Mouse (Mus musculus): Measurements from ENCODE around the gene Scarb1. TPM values are rescaled to one million over a fixed set of nuclear protein-coding genes. Genes with fewer than 3 reads are reported as not detected.

The Scarb1 gene
- polyA plus RNA-seq, 1 experiment from 2014 or later: 74.3 TPM

DNA sequence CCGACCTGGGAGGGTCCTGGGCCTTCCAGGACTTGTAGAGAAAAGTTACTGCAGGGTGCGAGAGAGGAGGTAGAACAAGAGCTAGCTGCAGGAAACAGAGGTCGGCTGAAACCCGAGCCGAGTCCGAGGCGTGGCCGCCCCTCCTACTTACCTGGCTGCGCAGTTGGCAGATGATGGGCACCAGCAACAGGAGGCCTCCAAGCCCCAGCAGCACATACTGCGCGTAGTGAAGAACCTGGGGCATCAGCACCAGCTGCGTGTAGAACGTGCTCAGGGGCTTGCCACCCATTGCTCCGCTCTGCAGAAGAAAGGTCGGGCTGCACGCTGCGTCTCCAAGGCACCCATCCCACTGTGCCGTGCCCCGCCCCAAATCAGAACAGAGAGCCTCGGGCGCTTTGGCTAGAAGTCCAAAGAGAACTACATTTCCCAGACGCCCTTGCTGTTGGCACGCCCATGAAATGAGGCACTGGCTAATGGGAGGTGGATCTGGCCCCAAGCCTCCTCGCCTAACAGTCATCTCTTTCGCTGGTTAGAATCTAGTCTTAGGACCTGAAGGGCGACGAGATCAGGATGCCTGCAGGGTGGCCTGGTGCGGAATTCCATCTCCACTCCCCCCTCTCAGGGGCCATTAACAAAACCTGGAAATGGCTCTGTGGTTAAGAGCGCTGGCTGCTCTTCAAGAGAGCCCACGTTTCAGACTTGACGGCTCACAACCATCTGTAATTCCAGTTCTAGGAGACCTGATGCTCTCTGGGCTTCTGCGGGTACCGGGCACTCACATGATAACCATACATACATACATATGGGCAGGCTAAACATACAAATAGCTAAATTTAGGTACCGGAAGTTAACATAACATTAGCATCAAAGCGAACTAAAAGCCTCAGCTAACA, 56.9 kb downstream of the Scarb1 start:
- Histone ChIP-seq H3K36me3 (peaks cover 47% of the 10 kb centered on the region), H3K4me3 (peak overlapping the region; percentile 30), H3K27me3 (replicated peaks) (no peaks in the 10 kb centered on the region), H3K9ac (peak overlapping the region; percentile 50; the same call in 1 of the 2 replicates), H3K4me1 (replicated peaks) (peaks cover 18% of the 10 kb centered on the region), H3K4me2 (peak overlapping the region; percentile 62), H3K27ac (ENCODE audit: poor library complexity, severe bottlenecking) (0 out of 2 replicates have a peak overlapping the region, but pooled peaks have one; percentile 10), H3K9me3 (replicated peaks) (no peaks in the 10 kb centered on the region)
- ATAC-seq (ENCODE audit: insufficient number of reproducible peaks, low FRiP score): peak; percentile 54
- 21% methylated on average over 35 of the region's 35 CpGs for WGBS

GRCm38 (mm10) chr5:125279216-125279615, 61.7 kb downstream of the Scarb1 start:
- ATAC-seq (ENCODE audit: insufficient number of reproducible peaks, low FRiP score): no peak
- Histone ChIP-seq H3K36me3 (peaks cover 31% of the 10 kb centered on the region), H3K9ac (no peak overlapping the region), H3K4me2 (no peak overlapping the region), H3K4me1 (replicated peaks) (peaks cover 30% of the 10 kb centered on the region), H3K27ac (ENCODE audit: poor library complexity, severe bottlenecking) (no peak overlapping the region), H3K9me3 (replicated peaks) (no peaks in the 10 kb centered on the region), H3K4me3 (no peak overlapping the region), H3K27me3 (replicated peaks) (no peaks in the 10 kb centered on the region)
- 69% methylated on average over 7 of the region's 7 CpGs for WGBS

- WGBS: 30% methylated on average over 6 of the region's 6 CpGs
- ATAC-seq (ENCODE audit: insufficient number of reproducible peaks, low FRiP score): no peak
- Histone ChIP-seq H3K4me1 (replicated peaks) (peaks cover 26% of the 10 kb centered on the region), H3K4me2 (no peak overlapping the region), H3K9ac (no peak overlapping the region), H3K4me3 (no peak overlapping the region), H3K9me3 (replicated peaks) (no peaks in the 10 kb centered on the region), H3K27ac (ENCODE audit: poor library complexity, severe bottlenecking) (no peak overlapping the region), H3K36me3 (peaks cover 31% of the 10 kb centered on the region), H3K27me3 (replicated peaks) (no peaks in the 10 kb centered on the region)
Measured at GRCm38 (mm10) chr5:125278314-125278713, 62.6 kb downstream of the Scarb1 start.

GRCm38 (mm10) chr5:125277313-125277712, 63.6 kb downstream of the Scarb1 start:
- H3K9ac ChIP-seq: no peak overlapping the region
- H3K4me3 ChIP-seq: no peak overlapping the region
- peaks cover 26% of the 10 kb centered on the region for H3K36me3 ChIP-seq
- 86% methylated on average over 6 of the region's 6 CpGs for WGBS
- no peak overlapping the region for H3K4me2 ChIP-seq
- H3K9me3 ChIP-seq (replicated peaks): no peaks in the 10 kb centered on the region
- no peak overlapping the region for H3K27ac ChIP-seq (ENCODE audit: poor library complexity, severe bottlenecking)
- no peak for ATAC-seq (ENCODE audit: insufficient number of reproducible peaks, low FRiP score)
- no peaks in the 10 kb centered on the region for H3K27me3 ChIP-seq (replicated peaks)
- H3K4me1 ChIP-seq (replicated peaks): peaks cover 26% of the 10 kb centered on the region

DNA sequence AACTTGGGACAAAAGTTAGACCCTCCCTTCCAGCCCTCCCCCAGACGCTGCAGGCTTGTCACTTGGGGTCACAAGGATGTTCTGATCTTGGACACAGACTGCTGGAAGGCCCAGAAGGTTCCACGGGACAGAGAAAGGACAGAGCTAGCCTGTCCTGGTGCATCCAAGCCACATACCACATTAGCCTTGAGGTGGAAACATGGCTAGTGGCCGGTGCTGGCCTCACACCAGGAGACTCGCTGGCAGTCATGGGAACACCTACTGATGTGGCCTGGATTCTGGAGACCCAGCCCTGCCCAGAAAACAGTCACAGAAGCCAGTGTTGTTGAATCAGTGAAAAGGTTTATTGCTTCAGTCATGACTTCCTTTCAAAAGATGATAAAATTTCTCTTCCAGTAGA, 64.1 kb downstream of the Scarb1 start:
- H3K27ac ChIP-seq (ENCODE audit: poor library complexity, severe bottlenecking): no peak overlapping the region
- no peaks in the 10 kb centered on the region for H3K27me3 ChIP-seq (replicated peaks)
- ATAC-seq (ENCODE audit: insufficient number of reproducible peaks, low FRiP score): no peak
- 85% methylated on average over 4 of the region's 4 CpGs for WGBS
- no peaks in the 10 kb centered on the region for H3K9me3 ChIP-seq (replicated peaks)
- peaks cover 26% of the 10 kb centered on the region for H3K4me1 ChIP-seq (replicated peaks)
- H3K4me2 ChIP-seq: no peak overlapping the region
- H3K36me3 ChIP-seq: peaks cover 21% of the 10 kb centered on the region
- H3K9ac ChIP-seq: no peak overlapping the region
- H3K4me3 ChIP-seq: no peak overlapping the region

GRCm38 (mm10) chr5:125275315-125275714, 65.6 kb downstream of the Scarb1 start:
- Histone ChIP-seq H3K27ac (ENCODE audit: poor library complexity, severe bottlenecking) (peak overlapping the region; percentile 56), H3K4me1 (replicated peaks) (peaks cover 34% of the 10 kb centered on the region), H3K9ac (no peak overlapping the region; the same call in 1 of the 2 replicates), H3K9me3 (replicated peaks) (no peaks in the 10 kb centered on the region), H3K27me3 (replicated peaks) (no peaks in the 10 kb centered on the region), H3K4me3 (no peak overlapping the region), H3K4me2 (no peak overlapping the region), H3K36me3 (peaks cover 13% of the 10 kb centered on the region)
- 58% methylated on average over 8 of the region's 8 CpGs for WGBS
- no peak for ATAC-seq (ENCODE audit: insufficient number of reproducible peaks, low FRiP score)

- no peaks in the 10 kb centered on the region for H3K9me3 ChIP-seq (replicated peaks)
- H3K4me3 ChIP-seq: no peak overlapping the region
- WGBS: 94% methylated on average over 3 of the region's 3 CpGs
- H3K4me2 ChIP-seq: no peak overlapping the region
- no peak for ATAC-seq (ENCODE audit: insufficient number of reproducible peaks, low FRiP score)
- H3K9ac ChIP-seq: no peak overlapping the region
- H3K36me3 ChIP-seq: peaks cover 13% of the 10 kb centered on the region
- no peaks in the 10 kb centered on the region for H3K27me3 ChIP-seq (replicated peaks)
- H3K4me1 ChIP-seq (replicated peaks): peaks cover 29% of the 10 kb centered on the region
- peak overlapping the region; percentile 84; the same call in 1 of the 2 replicates for H3K27ac ChIP-seq (ENCODE audit: poor library complexity, severe bottlenecking)
Measured at GRCm38 (mm10) chr5:125274773-125275172, 66.1 kb downstream of the Scarb1 start.

- Histone ChIP-seq H3K36me3 (peaks cover 13% of the 10 kb centered on the region), H3K4me3 (0 out of 2 replicates have a peak overlapping the region, but pooled peaks have one; percentile 1), H3K27ac (ENCODE audit: poor library complexity, severe bottlenecking) (peak overlapping the region; percentile 84), H3K27me3 (replicated peaks) (no peaks in the 10 kb centered on the region), H3K4me1 (replicated peaks) (peaks cover 26% of the 10 kb centered on the region), H3K4me2 (peak overlapping the region; percentile 11), H3K9me3 (replicated peaks) (no peaks in the 10 kb centered on the region), H3K9ac (no peak overlapping the region)
- ATAC-seq (ENCODE audit: insufficient number of reproducible peaks, low FRiP score): no peak
- WGBS: 64% methylated on average over 2 of the region's 2 CpGs
Measured at GRCm38 (mm10) chr5:125274182-125274581, 66.7 kb downstream of the Scarb1 start.

GRCm38 (mm10) chr5:125273666-125274109, 67.2 kb downstream of the Scarb1 start:
- WGBS: 14% methylated on average over 8 of the region's 8 CpGs
- H3K27me3 ChIP-seq (replicated peaks): no peaks in the 10 kb centered on the region
- no peak overlapping the region for H3K9ac ChIP-seq
- H3K4me1 ChIP-seq (replicated peaks): peaks cover 28% of the 10 kb centered on the region
- H3K9me3 ChIP-seq (replicated peaks): no peaks in the 10 kb centered on the region
- no peak overlapping the region for H3K4me3 ChIP-seq
- H3K36me3 ChIP-seq: peaks cover 13% of the 10 kb centered on the region
- H3K4me2 ChIP-seq: peak overlapping the region; percentile 11
- peak overlapping the region; percentile 84 for H3K27ac ChIP-seq (ENCODE audit: poor library complexity, severe bottlenecking)
- peak; percentile 58 for ATAC-seq (ENCODE audit: insufficient number of reproducible peaks, low FRiP score)

GRCm38 (mm10) chr5:125272231-125272988, 68.5 kb downstream of the Scarb1 start:
- H3K4me3 ChIP-seq: no peak overlapping the region
- H3K36me3 ChIP-seq: peaks cover 10% of the 10 kb centered on the region
- H3K9ac ChIP-seq: no peak overlapping the region
- H3K27me3 ChIP-seq (replicated peaks): no peaks in the 10 kb centered on the region
- H3K27ac ChIP-seq (ENCODE audit: poor library complexity, severe bottlenecking): no peak overlapping the region
- 80% methylated on average over 10 of the region's 10 CpGs for WGBS
- H3K9me3 ChIP-seq (replicated peaks): no peaks in the 10 kb centered on the region
- H3K4me2 ChIP-seq: no peak overlapping the region
- ATAC-seq (ENCODE audit: insufficient number of reproducible peaks, low FRiP score): no peak
- H3K4me1 ChIP-seq (replicated peaks): peaks cover 41% of the 10 kb centered on the region

Measured in heart, embryonic 12.5 days (tissue).